Mouse (Mus musculus) bone marrow, adult 2 months (tissue): ENCODE results near the gene Cdk5. TPM values are rescaled to one million over a fixed set of nuclear protein-coding genes. Genes with fewer than 3 reads are reported as not detected.

ENCODE experiments used
- H3K27ac ChIP-seq: fragments of 200-500 bp; 2 replicates; pipeline ENCODE4 v1.5.1; 2012; ENCODE audit warnings: low read depth, mild to moderate bottlenecking, control low read depth, inconsistent platforms, low read length; ENCODE audit not compliant: control insufficient read depth, poor library complexity, insufficient read depth
- H3K4me1 ChIP-seq: fragments of 200-500 bp; 2 replicates; pipeline ENCODE4 v1.6.1; 2011; ENCODE audit warnings: low read length; ENCODE audit not compliant: control insufficient read depth, insufficient read depth
- H3K4me3 ChIP-seq: fragments of 200-500 bp; replicated peaks from 2 replicates; pipeline ENCODE3; 2011; ENCODE audit warnings: mild to moderate bottlenecking, low read depth, low read length, control low read depth; ENCODE audit not compliant: control insufficient read depth
- CTCF ChIP-seq: fragments of 200-500 bp; IDR thresholded peaks from 2 replicates; pipeline ENCODE4 v1.5.1; 2011; ENCODE audit warnings: low read length, control low read depth; ENCODE audit not compliant: control insufficient read depth, insufficient read depth
- POLR2A ChIP-seq: fragments of 200-500 bp; IDR thresholded peaks from 2 replicates; pipeline ENCODE4 v1.6.1; 2011; ENCODE audit warnings: low read depth, mild to moderate bottlenecking, control low read depth, low read length, borderline replicate concordance; ENCODE audit not compliant: control insufficient read depth
- WGBS: fragments of 180-500 bp; shearing (Covaris S2); methylation state at CpG from one replicate; pipeline ENCODE4 v1.1.7; 2018; 5-methylcytosine and 5-hydroxymethylcytosine counted together
- polyA plus RNA-seq: library from polyadenylated mRNA; stranded (reverse); fragments of >200 nt; gene quantifications from 2 replicates; pipeline ENCODE4 v1.2.4, GENCODE M21; 2011; ENCODE audit warnings: low replicate concordance; ENCODE audit not compliant: missing spikeins, insufficient read depth, insufficient read length

Cdk5 gene
- polyA plus RNA-seq, 1 experiment, result 54.7 TPM

DNA sequence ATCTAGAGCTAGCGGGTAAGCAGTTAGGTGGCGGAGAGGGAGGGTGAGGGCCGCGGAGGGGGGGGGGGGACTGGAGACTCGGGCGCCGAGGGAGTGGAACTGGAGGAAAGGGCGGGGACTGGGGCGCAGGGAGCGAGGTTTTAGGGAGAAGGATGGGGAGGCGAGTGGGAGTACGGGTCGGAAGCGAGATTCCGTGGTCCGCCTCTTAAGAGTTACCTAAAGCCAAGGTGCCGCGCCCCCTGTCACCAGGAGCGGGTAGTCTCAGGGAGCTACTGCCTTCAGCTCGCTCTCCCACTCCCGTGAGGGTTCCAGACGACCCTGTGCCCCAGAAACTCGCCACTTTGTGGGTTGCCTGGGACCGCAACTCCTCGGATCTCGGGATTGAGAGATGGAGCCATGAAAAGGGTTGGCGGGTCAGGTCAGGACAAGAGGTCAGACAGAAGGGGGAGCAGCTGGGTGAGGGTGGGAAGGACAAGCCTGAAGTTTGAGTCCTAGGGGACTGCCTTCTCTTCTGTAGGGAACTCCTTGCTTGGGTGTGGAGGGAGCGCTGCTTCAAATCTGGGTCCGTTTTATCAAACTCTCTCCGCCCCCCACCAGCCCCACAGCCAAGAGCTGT lies 2.2 kb upstream of the Cdk5 start:
- Histone ChIP-seq H3K27ac (peak overlapping the region; percentile 95; the same call in 1 of the 2 replicates), H3K4me3 (peak overlapping the region; percentile 82), H3K4me1 (no peaks in the 10 kb centered on the region; the same call in 1 of the 2 replicates)
- TF ChIP-seq POLR2A (no peak), CTCF (peak; percentile 17; the same call in 1 of the 2 replicates)
- WGBS, result 1% methylated on average over 28 of the region's 30 CpGs

GRCm38 (mm10) chr5:24424861-24425411 lies 1.6 kb upstream of the Cdk5 start:
- H3K27ac ChIP-seq, result peak overlapping the region; percentile 95
- H3K4me1 ChIP-seq, result no peaks in the 10 kb centered on the region; the same call in 1 of the 2 replicates
- TF ChIP-seq CTCF (no peak), POLR2A (peak; percentile 48; the same call in 1 of the 2 replicates)
- H3K4me3 ChIP-seq, result peak overlapping the region; percentile 82
- under 1% methylated on average over 58 of the region's 60 CpGs for WGBS

GRCm38 (mm10) chr5:24424004-24424781 lies 863 bp upstream of the Cdk5 start:
- WGBS, result 6% methylated on average over 21 of the region's 21 CpGs
- Histone ChIP-seq H3K4me3 (peak overlapping the region; percentile 82), H3K27ac (peak overlapping the region; percentile 95), H3K4me1 (no peaks in the 10 kb centered on the region; the same call in 1 of the 2 replicates)
- no peak for TF ChIP-seq CTCF
- 0 out of 2 replicates have a peak, but pooled peaks have one; percentile 20 for TF ChIP-seq POLR2A

- WGBS, result 90% methylated on average over 9 of the region's 9 CpGs
- H3K27ac ChIP-seq, result no peak overlapping the region
- H3K4me3 ChIP-seq, result no peak overlapping the region
- no peaks in the 10 kb centered on the region; the same call in 1 of the 2 replicates for H3K4me1 ChIP-seq
- TF ChIP-seq CTCF, result no peak
- TF ChIP-seq POLR2A, result no peak
These were observed 2.9 kb downstream of the Cdk5 start for GRCm38 (mm10) chr5:24420381-24420780.

- no peaks in the 10 kb centered on the region; the same call in 1 of the 2 replicates for H3K4me1 ChIP-seq
- WGBS, result 85% methylated on average over 10 of the region's 10 CpGs
- no peak overlapping the region for H3K4me3 ChIP-seq
- TF ChIP-seq CTCF (no peak), POLR2A (no peak)
- H3K27ac ChIP-seq, result no peak overlapping the region
These were observed 5.7 kb downstream of the Cdk5 start for GRCm38 (mm10) chr5:24417587-24417986.

DNA sequence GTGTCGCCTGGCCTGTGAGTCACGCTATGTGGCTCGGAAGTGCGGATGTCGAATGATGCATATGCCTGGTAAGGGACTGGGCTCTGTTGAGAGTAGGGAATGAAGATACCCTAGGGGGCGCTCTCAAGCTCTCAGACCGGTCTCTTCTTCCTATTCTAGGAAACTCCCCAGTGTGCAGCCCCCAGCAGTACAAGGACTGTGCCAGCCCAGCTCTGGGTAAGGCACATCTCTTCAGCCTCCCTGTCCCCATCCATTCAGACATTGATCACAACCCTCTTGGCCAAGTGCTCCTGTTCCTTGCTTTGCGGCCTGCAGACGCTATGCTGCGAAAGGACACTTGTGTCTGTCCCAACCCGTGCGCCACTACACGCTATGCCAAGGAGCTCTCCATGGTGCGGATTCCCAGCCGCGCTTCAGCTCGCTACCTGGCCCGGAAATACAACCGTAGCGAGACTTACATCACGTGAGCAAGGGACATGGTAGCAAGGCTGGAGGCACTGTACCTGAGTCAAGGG lies 7.1 kb downstream of the Cdk5 start:
- TF ChIP-seq POLR2A, result no peak
- peak; percentile 59 for TF ChIP-seq CTCF
- no peaks in the 10 kb centered on the region; the same call in 1 of the 2 replicates for H3K4me1 ChIP-seq
- 9% methylated on average over 21 of the region's 21 CpGs for WGBS
- H3K4me3 ChIP-seq, result no peak overlapping the region
- H3K27ac ChIP-seq, result no peak overlapping the region

DNA sequence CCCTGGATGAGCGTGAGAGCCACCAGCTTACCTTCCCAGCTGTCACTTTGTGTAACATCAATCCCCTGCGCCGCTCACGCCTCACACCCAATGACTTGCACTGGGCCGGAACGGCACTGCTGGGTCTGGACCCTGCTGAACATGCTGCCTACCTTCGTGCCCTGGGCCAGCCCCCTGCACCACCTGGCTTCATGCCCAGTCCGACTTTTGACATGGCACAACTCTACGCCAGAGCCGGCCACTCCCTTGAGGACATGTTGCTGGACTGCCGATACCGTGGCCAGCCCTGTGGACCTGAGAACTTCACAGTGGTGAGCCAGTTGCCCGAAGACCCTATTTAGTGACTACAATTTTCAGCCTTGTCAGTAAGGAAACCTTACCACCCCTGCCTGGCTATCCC lies 9.4 kb downstream of the Cdk5 start:
- no peak overlapping the region for H3K4me3 ChIP-seq
- TF ChIP-seq POLR2A (no peak), CTCF (no peak)
- WGBS, result 80% methylated on average over 13 of the region's 13 CpGs
- H3K4me1 ChIP-seq, result no peaks in the 10 kb centered on the region; the same call in 1 of the 2 replicates
- no peak overlapping the region for H3K27ac ChIP-seq
